Mouse (Mus musculus) liver, embryonic 12.5 days (tissue): ENCODE results near the gene Map4k4. TPM values are rescaled to one million over a fixed set of nuclear protein-coding genes. Genes with fewer than 3 reads are reported as not detected.

Experiments
- ATAC-seq: fragments of 200-750 bp; cut with Nextera tagmentation; 2 replicates; pipeline ENCODE4 v1.8.0; 2017; ENCODE audit warnings: moderate number of reproducible peaks, mild to moderate bottlenecking, moderate library complexity
- H3K27ac ChIP-seq: fragments of 300-500 bp; sonication (generic); 2 replicates; pipeline ENCODE4 v1.5.1; 2016; ENCODE audit warnings: mild to moderate bottlenecking
- H3K27me3 ChIP-seq: fragments of 300-500 bp; sonication (generic); replicated peaks from 2 replicates; pipeline ENCODE4 v1.6.1; 2016; ENCODE audit warnings: mild to moderate bottlenecking, moderate library complexity
- H3K36me3 ChIP-seq: fragments of 300-500 bp; sonication (generic); 2 replicates; pipeline ENCODE4 v1.6.1; 2016; ENCODE audit warnings: mild to moderate bottlenecking, moderate library complexity
- H3K4me1 ChIP-seq: fragments of 300-500 bp; sonication (generic); 2 replicates; pipeline ENCODE4 v1.6.1; 2016
- H3K4me2 ChIP-seq: fragments of 300-500 bp; sonication (generic); 2 replicates; pipeline ENCODE4 v1.6.1; 2016; ENCODE audit warnings: mild to moderate bottlenecking, moderate library complexity
- H3K4me3 ChIP-seq: fragments of 300-500 bp; sonication (generic); 2 replicates; pipeline ENCODE4 v1.5.1; 2016; ENCODE audit warnings: mild to moderate bottlenecking, moderate library complexity
- H3K9ac ChIP-seq: fragments of 300-500 bp; sonication (generic); 2 replicates; pipeline ENCODE4 v1.6.1; 2016; ENCODE audit warnings: mild to moderate bottlenecking, moderate library complexity
- H3K9me3 ChIP-seq: fragments of 300-500 bp; sonication (generic); replicated peaks from 2 replicates; pipeline ENCODE4 v1.6.1; 2016; ENCODE audit warnings: mild to moderate bottlenecking, moderate library complexity
- WGBS: fragments of 180-500 bp; shearing (Covaris S2); methylation state at CpG from one replicate; pipeline ENCODE4 v1.1.7; 2016; ENCODE audit not compliant: insufficient replicate concordance; 5-methylcytosine and 5-hydroxymethylcytosine counted together
- polyA plus RNA-seq: library from polyadenylated mRNA; unstranded; fragments of >200 nt; fragmentation: Nextera tagmentation; extraction: Ambion mirVana; gene quantifications from 2 replicates; pipeline ENCODE4 v1.2.1, GENCODE M21; 2016

Map4k4 gene
- polyA plus RNA-seq, 1 experiment from 2014 or later: 8.8 TPM

GRCm38 (mm10) chr1:39877981-39878380 lies 22.7 kb upstream of the Map4k4 start:
- H3K4me3 ChIP-seq: no peak overlapping the region

GRCm38 (mm10) chr1:39882505-39882904 lies 18.2 kb upstream of the Map4k4 start:
- WGBS: 80% methylated on average over 4 of the region's 4 CpGs
- no peaks in the 10 kb centered on the region for H3K9me3 ChIP-seq
- no peak overlapping the region for H3K9ac ChIP-seq
- H3K4me2 ChIP-seq: no peak overlapping the region
- H3K4me1 ChIP-seq: no peaks in the 10 kb centered on the region
- no peak for ATAC-seq
- no peaks in the 10 kb centered on the region for H3K36me3 ChIP-seq
- no peak overlapping the region for H3K4me3 ChIP-seq
- no peaks in the 10 kb centered on the region for H3K27me3 ChIP-seq
- no peak overlapping the region for H3K27ac ChIP-seq

More at GRCm38 (mm10) chr1:39877981-39878380, 22.7 kb upstream of the Map4k4 start:
- WGBS: 56% methylated on average over 3 of the region's 3 CpGs
- Histone ChIP-seq H3K36me3 (no peaks in the 10 kb centered on the region), H3K27ac (no peak overlapping the region), H3K9me3 (no peaks in the 10 kb centered on the region), H3K9ac (no peak overlapping the region), H3K4me1 (no peaks in the 10 kb centered on the region), H3K27me3 (no peaks in the 10 kb centered on the region), H3K4me2 (no peak overlapping the region)
- ATAC-seq: no peak

- H3K9me3 ChIP-seq: no peaks in the 10 kb centered on the region
- no peak overlapping the region for H3K9ac ChIP-seq
- 70% methylated on average over 16 of the region's 16 CpGs for WGBS
- no peaks in the 10 kb centered on the region for H3K27me3 ChIP-seq
- ATAC-seq: no peak
- no peak overlapping the region for H3K4me3 ChIP-seq
- H3K4me2 ChIP-seq: no peak overlapping the region
- no peaks in the 10 kb centered on the region for H3K36me3 ChIP-seq
- no peak overlapping the region for H3K27ac ChIP-seq
- no peaks in the 10 kb centered on the region; the same call in 1 of the 2 replicates for H3K4me1 ChIP-seq
Observed at GRCm38 (mm10) chr1:39884803-39885515, 15.8 kb upstream of the Map4k4 start.

- H3K27ac ChIP-seq: no peak overlapping the region
- H3K9ac ChIP-seq: no peak overlapping the region
- no peaks in the 10 kb centered on the region for H3K36me3 ChIP-seq
- H3K4me1 ChIP-seq: no peaks in the 10 kb centered on the region; the same call in 1 of the 2 replicates
- no peak overlapping the region for H3K4me3 ChIP-seq
- no peak overlapping the region for H3K4me2 ChIP-seq
- WGBS: 21% methylated on average over 1 of the region's 1 CpGs
- ATAC-seq: no peak
- H3K9me3 ChIP-seq: no peaks in the 10 kb centered on the region
- no peaks in the 10 kb centered on the region for H3K27me3 ChIP-seq
Observed at GRCm38 (mm10) chr1:39887997-39888396, 12.7 kb upstream of the Map4k4 start.

GRCm38 (mm10) chr1:39889429-39889828 lies 11.3 kb upstream of the Map4k4 start:
- WGBS: 82% methylated on average over 8 of the region's 8 CpGs
- H3K9ac ChIP-seq: no peak overlapping the region
- no peaks in the 10 kb centered on the region for H3K36me3 ChIP-seq
- no peak overlapping the region for H3K4me3 ChIP-seq
- no peak overlapping the region for H3K4me2 ChIP-seq
- 0 out of 2 replicates have a peak, but pooled peaks cover 4% of the 10 kb centered on the region for H3K27me3 ChIP-seq
- H3K9me3 ChIP-seq: no peaks in the 10 kb centered on the region
- H3K27ac ChIP-seq: no peak overlapping the region
- no peaks in the 10 kb centered on the region; the same call in 1 of the 2 replicates for H3K4me1 ChIP-seq
- no peak for ATAC-seq

- ATAC-seq: no peak
- peaks cover 4% of the 10 kb centered on the region; the same call in 1 of the 2 replicates for H3K27me3 ChIP-seq
- H3K36me3 ChIP-seq: no peaks in the 10 kb centered on the region
- no peak overlapping the region for H3K4me3 ChIP-seq
- H3K4me1 ChIP-seq: no peaks in the 10 kb centered on the region; the same call in 1 of the 2 replicates
- H3K9me3 ChIP-seq: no peaks in the 10 kb centered on the region
- WGBS: 84% methylated on average over 6 of the region's 6 CpGs
- no peak overlapping the region for H3K9ac ChIP-seq
- H3K4me2 ChIP-seq: no peak overlapping the region
- no peak overlapping the region for H3K27ac ChIP-seq
Observed at GRCm38 (mm10) chr1:39889973-39890372, 10.7 kb upstream of the Map4k4 start.

GRCm38 (mm10) chr1:39893153-39893880 lies 7.4 kb upstream of the Map4k4 start:
- H3K36me3 ChIP-seq: no peaks in the 10 kb centered on the region
- WGBS: 72% methylated on average over 11 of the region's 11 CpGs
- H3K9ac ChIP-seq: no peak overlapping the region
- no peaks in the 10 kb centered on the region for H3K9me3 ChIP-seq
- H3K27me3 ChIP-seq: peaks cover 4% of the 10 kb centered on the region; the same call in 1 of the 2 replicates
- peaks cover 11% of the 10 kb centered on the region for H3K4me1 ChIP-seq
- no peak overlapping the region for H3K27ac ChIP-seq
- H3K4me2 ChIP-seq: no peak overlapping the region
- no peak overlapping the region for H3K4me3 ChIP-seq
- no peak for ATAC-seq

GRCm38 (mm10) chr1:39895097-39895496 lies 5.6 kb upstream of the Map4k4 start:
- H3K4me2 ChIP-seq: no peak overlapping the region
- no peak overlapping the region for H3K27ac ChIP-seq
- peaks cover 26% of the 10 kb centered on the region for H3K4me1 ChIP-seq
- ATAC-seq: no peak
- H3K27me3 ChIP-seq: peaks cover 22% of the 10 kb centered on the region
- H3K36me3 ChIP-seq: no peaks in the 10 kb centered on the region
- no peak overlapping the region for H3K4me3 ChIP-seq
- no peak overlapping the region for H3K9ac ChIP-seq
- H3K9me3 ChIP-seq: no peaks in the 10 kb centered on the region
- WGBS: 16% methylated on average over 2 of the region's 2 CpGs

GRCm38 (mm10) chr1:39895506-39895905 lies 5.2 kb upstream of the Map4k4 start:
- Histone ChIP-seq H3K4me3 (no peak overlapping the region), H3K36me3 (no peaks in the 10 kb centered on the region), H3K4me2 (no peak overlapping the region), H3K4me1 (peaks cover 30% of the 10 kb centered on the region), H3K27ac (no peak overlapping the region), H3K9me3 (no peaks in the 10 kb centered on the region), H3K9ac (no peak overlapping the region), H3K27me3 (peaks cover 26% of the 10 kb centered on the region)
- WGBS: 7% methylated on average over 2 of the region's 2 CpGs
- ATAC-seq: no peak

GRCm38 (mm10) chr1:39896581-39896980 lies 4.1 kb upstream of the Map4k4 start:
- no peaks in the 10 kb centered on the region for H3K36me3 ChIP-seq
- ATAC-seq: no peak
- WGBS: 16% methylated on average over 2 of the region's 2 CpGs
- H3K27ac ChIP-seq: no peak overlapping the region
- H3K4me2 ChIP-seq: no peak overlapping the region
- peaks cover 39% of the 10 kb centered on the region for H3K4me1 ChIP-seq
- peaks cover 37% of the 10 kb centered on the region for H3K27me3 ChIP-seq
- no peak overlapping the region for H3K4me3 ChIP-seq
- H3K9ac ChIP-seq: no peak overlapping the region
- no peaks in the 10 kb centered on the region for H3K9me3 ChIP-seq

GRCm38 (mm10) chr1:39898686-39899085 lies 2.0 kb upstream of the Map4k4 start:
- no peak overlapping the region for H3K4me2 ChIP-seq
- H3K36me3 ChIP-seq: no peaks in the 10 kb centered on the region
- H3K9me3 ChIP-seq: no peaks in the 10 kb centered on the region
- ATAC-seq: no peak
- H3K4me3 ChIP-seq: no peak overlapping the region
- peaks cover 44% of the 10 kb centered on the region for H3K4me1 ChIP-seq
- no peak overlapping the region for H3K9ac ChIP-seq
- peaks cover 55% of the 10 kb centered on the region for H3K27me3 ChIP-seq
- WGBS: 33% methylated on average over 4 of the region's 4 CpGs
- no peak overlapping the region for H3K27ac ChIP-seq

GRCm38 (mm10) chr1:39901063-39901811 lies 524 bp downstream of the Map4k4 start:
- Histone ChIP-seq H3K9ac (peak overlapping the region; percentile 76), H3K27me3 (peaks cover 51% of the 10 kb centered on the region), H3K9me3 (no peaks in the 10 kb centered on the region), H3K4me3 (peak overlapping the region; percentile 71), H3K36me3 (peaks cover 5% of the 10 kb centered on the region; the same call in 1 of the 2 replicates), H3K27ac (peak overlapping the region; percentile 81), H3K4me1 (peaks cover 49% of the 10 kb centered on the region), H3K4me2 (peak overlapping the region; percentile 88)
- WGBS: under 1% methylated on average over 47 of the region's 75 CpGs
- ATAC-seq: peak; percentile 14
